Mouse (Mus musculus) midbrain, postnatal 0 days (tissue): ENCODE measurements around the gene Zdhhc7. TPM values are rescaled to one million over a fixed set of nuclear protein-coding genes. Genes with fewer than 3 reads are reported as not detected.

Experiments used
- ATAC-seq: fragments of 200-750 bp; cut with Nextera tagmentation; 2 replicates; pipeline ENCODE4 v1.8.0; 2017; ENCODE audit warnings: moderate number of reproducible peaks, mild to moderate bottlenecking, moderate TSS enrichment, moderate library complexity; ENCODE audit not compliant: low FRiP score
- DNase-seq: peaks from one replicate; pipeline ENCODE4 v3.0.0-alpha.2; 2015; ENCODE audit warnings: low spot score
- H3K27ac ChIP-seq: fragments of 300-500 bp; sonication (generic); 2 replicates; pipeline ENCODE4 v1.5.1; 2014; ENCODE audit warnings: low read depth, mild to moderate bottlenecking, low read length, mixed read lengths
- H3K27me3 ChIP-seq: fragments of 300-500 bp; sonication (generic); 2 replicates; pipeline ENCODE4 v1.6.1; 2014; ENCODE audit warnings: low read length, control low read depth, mixed read lengths; ENCODE audit not compliant: insufficient read depth
- H3K36me3 ChIP-seq: fragments of 300-500 bp; sonication (generic); 2 replicates; pipeline ENCODE4 v1.6.1; 2014; ENCODE audit warnings: low read length, control low read depth, mixed read lengths; ENCODE audit not compliant: insufficient read depth
- H3K4me1 ChIP-seq: fragments of 300-500 bp; sonication (generic); 2 replicates; pipeline ENCODE4 v1.6.1; 2014; ENCODE audit warnings: mild to moderate bottlenecking, control low read depth, antibody characterized with exemption, low read length, mixed read lengths; ENCODE audit not compliant: insufficient read depth
- H3K4me2 ChIP-seq: fragments of 300-500 bp; sonication (generic); 2 replicates; pipeline ENCODE4 v1.6.1; 2014; ENCODE audit warnings: low read depth, mild to moderate bottlenecking, low read length, mixed read lengths; ENCODE audit not compliant: poor library complexity, severe bottlenecking
- H3K4me3 ChIP-seq: fragments of 300-500 bp; sonication (generic); 2 replicates; pipeline ENCODE4 v1.5.1; 2014; ENCODE audit warnings: low read depth, mild to moderate bottlenecking, low read length, moderate library complexity
- H3K9ac ChIP-seq: fragments of 300-500 bp; sonication (generic); replicated peaks from 2 replicates; pipeline ENCODE4 v1.6.1; 2014; ENCODE audit warnings: mild to moderate bottlenecking, low read length, moderate library complexity, mixed read lengths; ENCODE audit not compliant: poor library complexity, severe bottlenecking
- H3K9me3 ChIP-seq: fragments of 300-500 bp; sonication (generic); 2 replicates; pipeline ENCODE4 v1.6.1; 2016; ENCODE audit warnings: low read length, control low read depth
- CTCF ChIP-seq: IDR thresholded peaks from 2 replicates; pipeline ENCODE4 v1.5.1; 2016; ENCODE audit warnings: antibody characterized with exemption, mild to moderate bottlenecking
- WGBS: fragments of 180-500 bp; shearing (Covaris S2); extraction: QIAGEN DNeasy Blood & Tissue Kit; methylation state at CpG from one replicate; pipeline ENCODE4 v1.1.7; 2014; 5-methylcytosine and 5-hydroxymethylcytosine counted together
- polyA plus RNA-seq: library from polyadenylated mRNA; unstranded; fragments of >200 nt; fragmentation: Nextera tagmentation; extraction: Ambion mirVana; gene quantifications from 2 replicates; pipeline ENCODE4 v1.2.1, GENCODE M21; 2015
- total RNA-seq: library from RNA; depleted of rRNA; stranded (reverse); fragments of >200 nt; gene quantifications from 2 replicates; pipeline ENCODE4 v1.2.3, GENCODE M21; 2014; rRNA removed

Zdhhc7 gene
- total and polyA plus RNA-seq, 2 experiments from 2014 or later = 24.6 to 40.8 TPM

- 34% methylated on average over 9 of the region's 9 CpGs for WGBS
These were observed 65.2 kb downstream of the Zdhhc7 start for GRCm38 (mm10) chr8:120036111-120036510.

DNA sequence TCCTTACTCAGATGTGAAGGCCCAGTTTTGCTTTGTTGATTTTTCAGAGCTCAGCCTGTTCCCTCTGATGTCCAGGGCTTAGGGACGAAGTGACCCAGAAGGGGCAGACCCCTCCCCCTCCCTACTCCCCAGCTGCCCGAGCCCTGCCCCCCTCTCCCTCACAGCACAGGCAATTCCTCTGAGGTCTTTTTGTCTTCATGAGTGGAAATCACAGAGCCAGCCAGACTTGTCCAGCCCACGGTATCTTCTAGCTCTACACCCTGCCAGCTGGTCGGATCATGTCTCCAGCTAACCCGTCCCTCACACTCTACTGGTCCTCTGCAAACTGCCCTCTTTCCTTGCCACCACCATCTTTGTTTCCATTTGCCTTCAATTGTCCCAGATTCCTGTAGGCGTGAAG, 66.8 kb downstream of the Zdhhc7 start:
- Histone ChIP-seq H3K9me3 (no peaks in the 10 kb centered on the region), H3K4me2 (no peak overlapping the region), H3K4me3 (no peak overlapping the region), H3K9ac (no peak overlapping the region), H3K36me3 (no peaks in the 10 kb centered on the region), H3K27ac (no peak overlapping the region), H3K4me1 (no peaks in the 10 kb centered on the region), H3K27me3 (no peaks in the 10 kb centered on the region)
- no peak for ATAC-seq
- WGBS = 42% methylated on average over 6 of the region's 6 CpGs
- no peak for DNase-seq
- no peak for TF ChIP-seq CTCF

More at GRCm38 (mm10) chr8:120036111-120036510, 65.2 kb downstream of the Zdhhc7 start:
- ATAC-seq = no peak
- Histone ChIP-seq H3K9ac (no peak overlapping the region), H3K9me3 (no peaks in the 10 kb centered on the region), H3K4me1 (no peaks in the 10 kb centered on the region), H3K4me3 (no peak overlapping the region), H3K4me2 (no peak overlapping the region), H3K27ac (no peak overlapping the region), H3K27me3 (no peaks in the 10 kb centered on the region), H3K36me3 (no peaks in the 10 kb centered on the region)
- DNase-seq = no peak
- TF ChIP-seq CTCF = no peak

DNA sequence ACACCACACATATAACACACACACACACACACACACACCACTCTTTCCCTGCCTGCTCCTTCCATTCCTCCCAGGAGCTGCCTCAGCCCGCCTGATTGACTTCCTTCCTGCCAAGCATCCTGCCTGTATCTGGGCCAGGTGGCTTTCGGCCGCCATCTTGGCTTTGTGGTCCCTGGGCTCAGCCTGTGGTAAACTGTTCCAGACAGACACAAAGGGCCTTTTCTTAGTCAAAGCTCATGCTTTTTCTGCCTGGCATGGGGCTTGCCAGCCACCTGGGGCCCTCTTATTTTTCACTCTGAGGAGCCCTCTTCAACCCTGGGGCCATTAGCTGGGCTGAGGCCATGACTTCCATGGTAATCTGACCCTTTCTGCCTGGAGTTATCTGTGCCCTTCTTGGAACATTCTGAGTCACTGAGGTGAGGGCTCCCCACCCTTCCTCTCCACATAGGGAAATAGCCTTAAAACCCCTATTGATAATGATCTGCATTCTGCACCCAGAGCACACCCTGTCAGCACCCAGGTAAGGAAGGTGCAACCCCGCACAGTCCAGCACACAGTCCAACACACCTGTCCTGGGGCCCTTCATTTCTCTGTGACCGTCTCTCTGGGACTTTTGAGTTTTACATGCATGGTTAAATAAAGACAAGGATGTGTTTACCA, 68.6 kb downstream of the Zdhhc7 start:
- DNase-seq = no peak
- Histone ChIP-seq H3K27me3 (no peaks in the 10 kb centered on the region), H3K4me3 (no peak overlapping the region), H3K27ac (no peak overlapping the region), H3K4me1 (no peaks in the 10 kb centered on the region), H3K9me3 (no peaks in the 10 kb centered on the region), H3K4me2 (no peak overlapping the region), H3K9ac (no peak overlapping the region), H3K36me3 (no peaks in the 10 kb centered on the region)
- TF ChIP-seq CTCF = no peak
- WGBS = 89% methylated on average over 5 of the region's 5 CpGs
- ATAC-seq = no peak

Other genes with a start within 250 kb of the Zdhhc7 start
- 28.2 and 31.0 TPM in 2 replicates for gene Klhl36, start 239.2 kb downstream of the Zdhhc7 start, total RNA-seq
- gene Klhl36, start 239.2 kb downstream of the Zdhhc7 start, polyA plus RNA-seq = 19.5 and 21.0 TPM in 2 replicates
- gene Usp10, start 191.1 kb downstream of the Zdhhc7 start, total RNA-seq = 88.5 and 88.8 TPM in 2 replicates
- 93.6 and 94.6 TPM in 2 replicates for gene Usp10, start 191.1 kb downstream of the Zdhhc7 start, polyA plus RNA-seq
- gene Gm20388, start 190.6 kb downstream of the Zdhhc7 start, total RNA-seq = 39.0 and 74.2 TPM in 2 replicates
- not detected in 2 replicates for gene Gm20388, start 190.6 kb downstream of the Zdhhc7 start, polyA plus RNA-seq
- 5.3 and 5.7 TPM in 2 replicates for gene Crispld2, start 109.0 kb downstream of the Zdhhc7 start, total RNA-seq
- gene Crispld2, start 109.0 kb downstream of the Zdhhc7 start, polyA plus RNA-seq = 4.1 and 4.7 TPM in 2 replicates
- gene 6430548M08Rik, start 12.7 kb upstream of the Zdhhc7 start, total RNA-seq = 69.7 and 71.1 TPM in 2 replicates
- 38.3 and 40.5 TPM in 2 replicates for gene 6430548M08Rik, start 12.7 kb upstream of the Zdhhc7 start, polyA plus RNA-seq
- 1.0 and 2.0 TPM in 2 replicates for gene Fam92b, start 76.0 kb upstream of the Zdhhc7 start, total RNA-seq
- 1.7 and 2.4 TPM in 2 replicates for gene Fam92b, start 76.0 kb upstream of the Zdhhc7 start, polyA plus RNA-seq
- 47.3 and 51.3 TPM in 2 replicates for gene Gse1, start 127.0 kb upstream of the Zdhhc7 start, total RNA-seq
- 9.9 and 12.4 TPM in 2 replicates for gene Gse1, start 127.0 kb upstream of the Zdhhc7 start, polyA plus RNA-seq